Comparison of ENCODE assay signal across 21 mouse cellular contexts in the genomic region with DNA sequence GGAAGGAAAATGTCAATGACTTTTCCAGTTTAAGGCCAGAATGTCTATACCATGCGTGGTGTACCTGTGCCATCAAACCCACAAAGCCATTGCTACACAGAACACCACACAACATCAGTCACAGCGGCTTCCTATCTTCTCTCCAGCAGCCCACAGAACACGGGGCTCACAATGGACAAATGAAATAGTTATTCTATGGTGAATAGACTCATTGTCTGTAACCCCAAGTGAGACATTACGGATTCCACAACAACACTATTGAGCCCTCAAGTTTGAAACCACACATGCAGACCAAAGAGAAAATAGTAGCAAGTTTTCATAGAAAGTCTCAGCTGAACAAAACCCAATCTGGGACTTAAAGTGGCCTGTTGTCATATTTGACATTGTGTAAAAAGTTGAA.
DNase-seq lines count a peak whose midpoint lies in the region; TF ChIP-seq lines count a peak whose summit lies in the region.
"Had no signal": no experiment of that assay in that cellular context is flagged by ENCODE, and none has a peak within 500 bp of the region (broad histone marks: within the 10 kb centered on the region; RNA-seq: fewer than 3 reads in every experiment).

No protein-coding gene starts in this region.

- DNase-seq in layer of hippocampus, adult 2 months (ENCODE audit: low spot score in 2 of 2) = no peak
- DNase-seq in layer of hippocampus, adult 8-10 months (ENCODE audit: low spot score in 2 of 2) = no peak
- DNase-seq in retina, postnatal 1 day = peak; percentile 40
- no peak for DNase-seq in retina, embryonic 14.5 days (ENCODE audit: low spot score)
- peak; percentile 78 for DNase-seq in brain, adult 2 months (ENCODE audit: low read depth, low spot score)
- no peak for DNase-seq in heart, adult 9 months (ENCODE audit: low spot score in 2 of 2)
- DNase-seq: adrenal gland, adult 8-10 months; adrenal gland, postnatal 25 days; B cell, adult 2 months; cerebellum, adult 18-20 months; cerebellum, adult 9-10 months; cerebellum, postnatal 14 days; gastrocnemius, postnatal 25 days; heart, adult 18-20 months; heart, postnatal 14 days; heart, postnatal 4 days had no signal

- TF ChIP-seq CTCF in layer of hippocampus, adult 2 months (conservative IDR thresholded peaks at IDR 0.05) = no peak

- peak overlapping the region; percentile 64; the same call in 1 of the 2 replicates for H3K27ac ChIP-seq in layer of hippocampus, adult 2 months
- H3K27ac ChIP-seq: forebrain, embryonic 10.5 days; forebrain, embryonic 13.5 days; heart, embryonic 10.5 days; heart, embryonic 13.5 days; hindbrain, embryonic 15.5 days had no signal

- no peak overlapping the region for H3K4me3 ChIP-seq in layer of hippocampus, adult 2 months
- H3K4me3 ChIP-seq: forebrain, embryonic 10.5 days; forebrain, embryonic 13.5 days; heart, embryonic 10.5 days; heart, embryonic 13.5 days; hindbrain, embryonic 15.5 days had no signal

Comparison
In these comparisons a context has a peak if more than half of its experiments do, and no peak if none do; other contexts are left out.
1. DNase-seq: peak in retina, postnatal 1 day (single experiment) and brain, adult 2 months (single experiment); none in layer of hippocampus, adult 2 months (0 of 2), layer of hippocampus, adult 8-10 months (0 of 2), retina, embryonic 14.5 days (single experiment) and heart, adult 9 months (0 of 2).